In the genomic region with DNA sequence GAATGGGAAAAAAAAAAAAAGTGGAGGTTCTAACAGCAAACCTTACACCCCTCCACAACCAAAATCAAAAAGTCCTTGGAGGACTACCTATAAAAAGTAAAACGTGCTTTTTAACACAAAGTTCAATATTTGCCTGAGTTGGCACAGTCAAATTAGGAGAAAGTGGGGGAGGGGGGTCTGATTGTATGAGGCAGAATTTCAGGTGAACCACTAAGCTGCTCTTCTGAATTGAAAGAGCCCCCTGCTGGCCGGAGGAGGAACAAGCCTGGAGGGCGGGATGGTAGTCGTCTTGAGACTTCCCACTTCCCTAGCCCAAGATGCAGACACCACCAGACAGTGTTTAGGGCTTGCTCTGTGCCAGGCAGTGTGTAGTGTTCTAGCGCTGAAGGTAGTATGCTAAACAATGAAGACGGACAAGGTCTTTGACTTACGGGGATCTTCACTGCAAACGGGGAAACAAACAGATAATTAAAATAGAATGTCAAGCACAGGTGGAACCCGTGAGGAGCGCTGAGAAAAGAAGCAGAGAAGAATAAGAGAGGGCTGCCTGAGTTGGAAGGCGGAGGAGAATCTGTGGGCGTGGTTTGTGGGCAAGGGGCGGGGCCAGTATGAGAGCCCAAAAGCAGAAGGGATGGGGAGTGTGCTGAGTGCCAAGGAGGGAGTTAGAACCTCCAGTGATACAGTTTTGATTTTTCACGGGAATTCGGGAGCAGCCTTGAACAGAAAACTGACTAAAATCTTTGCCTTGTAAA, we compare ENCODE assay signal across 8 mouse cellular contexts.
DNase-seq lines count a peak whose midpoint lies in the region; ATAC-seq and TF ChIP-seq lines count a peak whose summit lies in the region.

No protein-coding gene starts in this region.

- no peak overlapping the region for H3K27ac ChIP-seq in bone marrow macrophage, adult 2 months (ENCODE audit: insufficient read depth, low read depth, low read length)
- H3K27ac ChIP-seq in heart, embryonic 14.5 days (replicated peaks in 1 of 2; ENCODE audit: control insufficient read depth in 1 of 2, insufficient read depth in 1 of 2, low read depth in 2 of 2, low read length in 2 of 2): 0 out of 4 replicates have a peak overlapping the region, but pooled peaks have one; percentile 30 to 34
- H3K27ac ChIP-seq in liver, embryonic 12.5 days: no peak overlapping the region
- H3K27ac ChIP-seq in stomach, embryonic 14.5 days (ENCODE audit: low read length): no peak overlapping the region

- no peaks in the 10 kb centered on the region for H3K4me1 ChIP-seq in bone marrow macrophage, adult 2 months (ENCODE audit: control insufficient read depth, insufficient read depth, low read length)
- H3K4me1 ChIP-seq in heart, embryonic 14.5 days (ENCODE audit: control insufficient read depth in 2 of 2, insufficient read depth in 2 of 2, low read length in 2 of 2): peaks cover 0 to 10% of the 10 kb centered on the region in 2 experiments; a peak in 2 of 4 replicates
- H3K4me1 ChIP-seq in liver, embryonic 12.5 days: peaks cover 8% of the 10 kb centered on the region; the same call in 1 of the 2 replicates
- H3K4me1 ChIP-seq in stomach, embryonic 14.5 days (ENCODE audit: control insufficient read depth, insufficient read depth, low read length): no peaks in the 10 kb centered on the region; the same call in 1 of the 2 replicates

- peak; percentile 48 for ATAC-seq in heart, embryonic 14.5 days (ENCODE audit: insufficient number of reproducible peaks, insufficient read depth, low FRiP score, low read depth)
- ATAC-seq in liver, embryonic 12.5 days: 0 out of 2 replicates have a peak, but pooled peaks have one; percentile 46
- ATAC-seq in stomach, embryonic 14.5 days (ENCODE audit: insufficient number of reproducible peaks, insufficient read depth, low FRiP score, low read depth): peak; percentile 72; the same call in 1 of the 2 replicates

- no peaks in the 10 kb centered on the region for H3K9me3 ChIP-seq in heart, embryonic 14.5 days (ENCODE audit: control insufficient read depth, low read length)
- no peaks in the 10 kb centered on the region for H3K9me3 ChIP-seq in liver, embryonic 12.5 days (replicated peaks)
- no peaks in the 10 kb centered on the region for H3K9me3 ChIP-seq in stomach, embryonic 14.5 days (ENCODE audit: control insufficient read depth, low read depth, low read length)

- 6% methylated on average over 15 of the region's 15 CpGs for WGBS in heart, embryonic 14.5 days
- 4% methylated on average over 15 of the region's 15 CpGs for WGBS in liver, embryonic 12.5 days (ENCODE audit: insufficient replicate concordance)
- WGBS in stomach, embryonic 14.5 days: 5% methylated on average over 15 of the region's 15 CpGs

- peak; percentile 72 for TF ChIP-seq CTCF in bone marrow macrophage, adult 2 months (IDR thresholded peaks at IDR 0.05; ENCODE audit: low read depth, low read length)

- DNase-seq in B cell, adult 2 months: peak; percentile 87 to 90
- DNase-seq in fibroblast of lung, adult 2 months (ENCODE audit: low read depth): peak; percentile 54
- DNase-seq in kidney, postnatal 10 days: peak; percentile 92
- DNase-seq in natural killer cell, adult 2 months (ENCODE audit: low spot score in 2 of 2): peak; percentile 61 to 77

- no peaks in the 10 kb centered on the region for H3K27me3 ChIP-seq in heart, embryonic 14.5 days (ENCODE audit: control insufficient read depth, insufficient read depth, low read length)
- H3K27me3 ChIP-seq in liver, embryonic 12.5 days (replicated peaks): peaks cover 36% of the 10 kb centered on the region; the same call in 1 of the 2 replicates
- no peaks in the 10 kb centered on the region for H3K27me3 ChIP-seq in stomach, embryonic 14.5 days (ENCODE audit: control insufficient read depth, insufficient read depth, low read length)

- no peaks in the 10 kb centered on the region for H3K36me3 ChIP-seq in heart, embryonic 14.5 days (ENCODE audit: control insufficient read depth, insufficient read depth, low read length)
- H3K36me3 ChIP-seq in liver, embryonic 12.5 days: no peaks in the 10 kb centered on the region
- H3K36me3 ChIP-seq in stomach, embryonic 14.5 days (ENCODE audit: control insufficient read depth, insufficient read depth, low read length): no peaks in the 10 kb centered on the region

- peak overlapping the region; percentile 57; the same call in 1 of the 2 replicates for H3K9ac ChIP-seq in heart, embryonic 14.5 days (ENCODE audit: low read length)
- no peak overlapping the region for H3K9ac ChIP-seq in liver, embryonic 12.5 days
- no peak overlapping the region for H3K9ac ChIP-seq in stomach, embryonic 14.5 days (replicated peaks; ENCODE audit: low read depth, low read length)

- no peak overlapping the region for H3K4me3 ChIP-seq in bone marrow macrophage, adult 2 months (ENCODE audit: insufficient read depth, low read length)
- H3K4me3 ChIP-seq in heart, embryonic 14.5 days (ENCODE audit: control insufficient read depth in 1 of 2, insufficient read depth in 1 of 2, low read depth in 1 of 2, low read length in 2 of 2): peak overlapping the region; percentile 27 to 33; a peak in 3 of 4 replicates
- no peak overlapping the region for H3K4me3 ChIP-seq in liver, embryonic 12.5 days
- no peak overlapping the region for H3K4me3 ChIP-seq in stomach, embryonic 14.5 days (ENCODE audit: low read depth, low read length)

- peak overlapping the region; percentile 67 for H3K4me2 ChIP-seq in heart, embryonic 14.5 days (ENCODE audit: low read length)
- peak overlapping the region; percentile 57 for H3K4me2 ChIP-seq in liver, embryonic 12.5 days
- peak overlapping the region; percentile 31; the same call in 1 of the 2 replicates for H3K4me2 ChIP-seq in stomach, embryonic 14.5 days (replicated peaks; ENCODE audit: low read depth, low read length)

- no peak for TF ChIP-seq POLR2A in bone marrow macrophage, adult 2 months (IDR thresholded peaks at IDR 0.05; ENCODE audit: borderline replicate concordance, low read depth, low read length)

Comparison
In these comparisons a context has a peak if more than half of its experiments do, and no peak if none do; other contexts are left out.
1. H3K27ac ChIP-seq: peak in heart, embryonic 14.5 days (2 of 2); none in bone marrow macrophage, adult 2 months (single experiment), liver, embryonic 12.5 days (single experiment) and stomach, embryonic 14.5 days (single experiment).
2. H3K4me3 ChIP-seq: peak in heart, embryonic 14.5 days (2 of 2); none in bone marrow macrophage, adult 2 months (single experiment), liver, embryonic 12.5 days (single experiment) and stomach, embryonic 14.5 days (single experiment).
3. Peak in every context shown above with its lines, with median percentiles within 50 percentile points of each other: DNase-seq, ATAC-seq and H3K4me2 ChIP-seq.